Mouse (Mus musculus): ENCODE measurements around the gene Timm22. TPM values are rescaled to one million over a fixed set of nuclear protein-coding genes. Genes with fewer than 3 reads are reported as not detected.

Gene Timm22
- total RNA-seq, 2 experiments from 2014 or later, result 38.3 to 38.4 TPM

- intact Hi-C loops (cut with DNase I), result no loop called here
These were observed 21.0 kb upstream of the Timm22 start for GRCm38 (mm10) chr11:76385746-76386145.

GRCm38 (mm10) chr11:76387097-76387496 lies 19.7 kb upstream of the Timm22 start:
- no peak for DNase-seq (ENCODE audit: low spot score in 2 of 2)
- intact Hi-C loops (cut with DNase I), result no loop called here

More at GRCm38 (mm10) chr11:76385746-76386145, 21.0 kb upstream of the Timm22 start:
- no peak for DNase-seq (ENCODE audit: low spot score in 2 of 2)

- no peak for DNase-seq (ENCODE audit: low spot score in 2 of 2)
- intact Hi-C loops (cut with DNase I), result no loop called here
These were observed 18.0 kb upstream of the Timm22 start for GRCm38 (mm10) chr11:76388711-76389110.

- intact Hi-C loops (cut with DNase I), result no loop called here
- DNase-seq (ENCODE audit: low spot score in 2 of 2), result no peak
These were observed 14.2 kb upstream of the Timm22 start for GRCm38 (mm10) chr11:76392532-76392931.

- intact Hi-C loops (cut with DNase I), result no loop called here
These were observed 13.8 kb upstream of the Timm22 start for GRCm38 (mm10) chr11:76392996-76393395.

GRCm38 (mm10) chr11:76397650-76398311 lies 9.0 kb upstream of the Timm22 start:
- intact Hi-C loops (cut with DNase I), result loop anchor here (5.0 kb wide), 1 partner anchor 125 kb away; no protein-coding TSS in a partner anchor

More at GRCm38 (mm10) chr11:76392996-76393395, 13.8 kb upstream of the Timm22 start:
- no peak for DNase-seq (ENCODE audit: low spot score in 2 of 2)

GRCm38 (mm10) chr11:76398312-76398797 lies 8.4 kb upstream of the Timm22 start:
- DNase-seq (ENCODE audit: low spot score in 2 of 2), result no peak
- intact Hi-C loops (cut with DNase I), result loop anchor here (5.0 kb wide), 1 partner anchor 126 kb away; no protein-coding TSS in a partner anchor

More at GRCm38 (mm10) chr11:76397650-76398311, 9.0 kb upstream of the Timm22 start:
- DNase-seq (ENCODE audit: low spot score in 2 of 2), result no peak

- intact Hi-C loops (cut with DNase I), result loop anchor here (1.0 to 5.0 kb wide), 2 partner anchors 127 to 146 kb away; no protein-coding TSS in a partner anchor
- peak; percentile 80 for DNase-seq (ENCODE audit: low spot score in 2 of 2)
These were observed 7.8 kb upstream of the Timm22 start, which contains the start of gene Nxn for GRCm38 (mm10) chr11:76398798-76399586. Nxn (minus strand) TSS chr11:76399140.

- no peak for DNase-seq (ENCODE audit: low spot score in 2 of 2)
- intact Hi-C loops (cut with DNase I), result loop anchor here (1.0 to 5.0 kb wide), 2 partner anchors 127 to 146 kb away; no protein-coding TSS in a partner anchor
These were observed 7.0 kb upstream of the Timm22 start for GRCm38 (mm10) chr11:76399587-76400330.

- no peak for DNase-seq (ENCODE audit: low spot score in 2 of 2)
- intact Hi-C loops (cut with DNase I), result no loop called here
These were observed 5.4 kb upstream of the Timm22 start for GRCm38 (mm10) chr11:76401398-76401797.

GRCm38 (mm10) chr11:76405113-76405512 lies 1.6 kb upstream of the Timm22 start:
- intact Hi-C loops (cut with DNase I), result no loop called here
- DNase-seq (ENCODE audit: low spot score in 2 of 2), result no peak

GRCm38 (mm10) chr11:76405626-76406264 lies 1.0 kb upstream of the Timm22 start:
- intact Hi-C loops (cut with DNase I), result no loop called here
- DNase-seq (ENCODE audit: low spot score in 2 of 2), result no peak

GRCm38 (mm10) chr11:76410826-76411225 lies 4.1 kb downstream of the Timm22 start:
- intact Hi-C loops (cut with DNase I), result loop anchor here (2.0 kb wide), 1 partner anchor 44 kb away; no protein-coding TSS in a partner anchor
- peak; percentile 56 to 61 for DNase-seq (ENCODE audit: low spot score in 2 of 2)

- intact Hi-C loops (cut with DNase I), result no loop called here
- DNase-seq (ENCODE audit: low spot score in 2 of 2), result no peak
These were observed 6.5 kb downstream of the Timm22 start for GRCm38 (mm10) chr11:76413202-76413601.

GRCm38 (mm10) chr11:76415001-76415400 lies 8.2 kb downstream of the Timm22 start:
- intact Hi-C loops (cut with DNase I), result no loop called here
- DNase-seq (ENCODE audit: low spot score in 2 of 2), result no peak

- intact Hi-C loops (cut with DNase I), result no loop called here
- DNase-seq (ENCODE audit: low spot score in 2 of 2), result no peak
These were observed 9.2 kb downstream of the Timm22 start for GRCm38 (mm10) chr11:76415985-76416384.

- DNase-seq (ENCODE audit: low spot score in 2 of 2), result peak in 1 of 2 experiments; percentile 73
- intact Hi-C loops (cut with DNase I), result no loop called here
These were observed 11.7 kb downstream of the Timm22 start for GRCm38 (mm10) chr11:76418423-76418822.

- intact Hi-C loops (cut with DNase I), result no loop called here
These were observed 12.4 kb downstream of the Timm22 start for GRCm38 (mm10) chr11:76419179-76419578.

GRCm38 (mm10) chr11:76420896-76421295 lies 14.1 kb downstream of the Timm22 start:
- no peak for DNase-seq (ENCODE audit: low spot score in 2 of 2)
- intact Hi-C loops (cut with DNase I), result no loop called here

More at GRCm38 (mm10) chr11:76419179-76419578, 12.4 kb downstream of the Timm22 start:
- DNase-seq (ENCODE audit: low spot score in 2 of 2), result no peak
